Mouse (Mus musculus): ENCODE results near the gene Ephb1. TPM values are rescaled to one million over a fixed set of nuclear protein-coding genes. Genes with fewer than 3 reads are reported as not detected.

The Ephb1 gene
- total RNA-seq, 2 experiments from 2014 or later = 15.5 to 22.4 TPM

- intact Hi-C loops (cut with DNase I) = no loop called here
- DNase-seq = no peak
Measured at GRCm38 (mm10) chr9:101940182-101940581, 414.3 kb downstream of the Ephb1 start.

- intact Hi-C loops (cut with DNase I) = no loop called here
Measured at GRCm38 (mm10) chr9:101939006-101939405, 415.5 kb downstream of the Ephb1 start.

GRCm38 (mm10) chr9:101938066-101938465 lies 416.4 kb downstream of the Ephb1 start:
- intact Hi-C loops (cut with DNase I) = no loop called here
- DNase-seq = no peak

More at GRCm38 (mm10) chr9:101939006-101939405, 415.5 kb downstream of the Ephb1 start:
- DNase-seq = no peak

- DNase-seq = no peak
- intact Hi-C loops (cut with DNase I) = no loop called here
Measured at GRCm38 (mm10) chr9:101934887-101935286, 419.6 kb downstream of the Ephb1 start.

- intact Hi-C loops (cut with DNase I) = no loop called here
- no peak for DNase-seq
Measured at GRCm38 (mm10) chr9:101933946-101934573, 420.4 kb downstream of the Ephb1 start.

GRCm38 (mm10) chr9:101924829-101925228 lies 429.7 kb downstream of the Ephb1 start:
- intact Hi-C loops (cut with DNase I) = loop anchor here (10.0 kb wide), 1 partner anchor 430 kb away; the partner anchor contains the start of gene Ephb1
- no peak for DNase-seq

GRCm38 (mm10) chr9:101922846-101923245 lies 431.6 kb downstream of the Ephb1 start:
- intact Hi-C loops (cut with DNase I) = loop anchor here (10.0 kb wide), 1 partner anchor 432 kb away; the partner anchor contains the start of gene Ephb1
- DNase-seq = peak in 1 of 2 experiments; percentile 3

- intact Hi-C loops (cut with DNase I) = no loop called here
- no peak for DNase-seq
Measured at GRCm38 (mm10) chr9:101919324-101919723, 435.2 kb downstream of the Ephb1 start.

- no peak for DNase-seq
- intact Hi-C loops (cut with DNase I) = no loop called here
Measured at GRCm38 (mm10) chr9:101918771-101919170, 435.7 kb downstream of the Ephb1 start.

GRCm38 (mm10) chr9:101915082-101915481 lies 439.4 kb downstream of the Ephb1 start:
- DNase-seq = no peak
- intact Hi-C loops (cut with DNase I) = no loop called here

- no peak for DNase-seq
- intact Hi-C loops (cut with DNase I) = no loop called here
Measured at GRCm38 (mm10) chr9:101911176-101911866, 443.2 kb downstream of the Ephb1 start.

GRCm38 (mm10) chr9:101909491-101909890 lies 445.0 kb downstream of the Ephb1 start:
- no peak for DNase-seq
- intact Hi-C loops (cut with DNase I) = no loop called here

- no peak for DNase-seq
- intact Hi-C loops (cut with DNase I) = no loop called here
Measured at GRCm38 (mm10) chr9:101908849-101909248, 445.6 kb downstream of the Ephb1 start.

GRCm38 (mm10) chr9:101907747-101908255 lies 446.7 kb downstream of the Ephb1 start:
- no peak for DNase-seq
- intact Hi-C loops (cut with DNase I) = no loop called here

- no peak for DNase-seq
- intact Hi-C loops (cut with DNase I) = no loop called here
Measured at GRCm38 (mm10) chr9:101903406-101903805, 451.1 kb downstream of the Ephb1 start.

- intact Hi-C loops (cut with DNase I) = no loop called here
- no peak for DNase-seq
Measured at GRCm38 (mm10) chr9:101897851-101898250, 456.6 kb downstream of the Ephb1 start.

GRCm38 (mm10) chr9:101883295-101883694 lies 471.2 kb downstream of the Ephb1 start:
- intact Hi-C loops (cut with DNase I) = no loop called here

GRCm38 (mm10) chr9:101877109-101877987 lies 477.1 kb downstream of the Ephb1 start:
- DNase-seq = no peak
- intact Hi-C loops (cut with DNase I) = no loop called here

More at GRCm38 (mm10) chr9:101883295-101883694, 471.2 kb downstream of the Ephb1 start:
- DNase-seq = no peak

- DNase-seq = no peak
- intact Hi-C loops (cut with DNase I) = no loop called here
Measured at GRCm38 (mm10) chr9:101875306-101875705, 479.2 kb downstream of the Ephb1 start.
